Mouse (Mus musculus) liver, postnatal 0 days (tissue): ENCODE measurements around the gene Gusb.

Experiments used
- CTCF ChIP-seq: sonication (generic); IDR thresholded peaks from 2 replicates; pipeline ENCODE4 v1.5.1; 2016; ENCODE audit warnings: antibody characterized with exemption, low read depth
- EP300 ChIP-seq: IDR thresholded peaks from 2 replicates; pipeline ENCODE4 v1.6.1; 2016; ENCODE audit warnings: antibody characterized with exemption, low read depth, mild to moderate bottlenecking

GRCm38 (mm10) chr5:130031410-130032390 is 28.9 kb upstream of the Gusb start:
- TF ChIP-seq CTCF = no peak
- peak; percentile 85 for TF ChIP-seq EP300
